Mouse (Mus musculus) CH12.LX (cell line): ENCODE results near the gene Abt1. TPM values are rescaled to one million over a fixed set of nuclear protein-coding genes. Genes with fewer than 3 reads are reported as not detected.

Experiments used
- DNase-seq: peaks from one replicate; pipeline ENCODE4 v3.0.0-alpha.2; 2013; ENCODE audit errors: extremely low read depth
- H3K27ac ChIP-seq: 2 replicates; pipeline ENCODE4 v1.5.1; 2012; ENCODE audit warnings: low read depth, mild to moderate bottlenecking, control low read depth, moderate library complexity; ENCODE audit not compliant: insufficient read depth
- H3K27me3 ChIP-seq: replicated peaks from 2 replicates; pipeline ENCODE3; 2012; ENCODE audit warnings: inconsistent platforms
- H3K36me3 ChIP-seq, 2 experiments: replicated peaks in 1 of 2; 2 replicates each; pipeline versions ENCODE3 to v1.6.1; 2012; ENCODE audit warnings: inconsistent platforms in 1 of 2, low read length in 1 of 2, mild to moderate bottlenecking in 1 of 2, mixed read lengths in 1 of 2, moderate library complexity in 1 of 2; ENCODE audit not compliant: control insufficient read depth in 1 of 2, insufficient read depth in 1 of 2
- H3K4me1 ChIP-seq, 2 experiments: 2 replicates each; pipeline ENCODE4 v1.6.1; 2012; ENCODE audit warnings: inconsistent platforms in 1 of 2, moderate library complexity in 1 of 2; ENCODE audit not compliant: insufficient read depth in 2 of 2, control insufficient read depth in 1 of 2
- H3K4me2 ChIP-seq: 2 replicates; pipeline ENCODE4 v1.6.1; 2012; ENCODE audit warnings: low read depth, mild to moderate bottlenecking, control low read depth; ENCODE audit not compliant: poor library complexity, insufficient read depth, severe bottlenecking
- H3K4me3 ChIP-seq, 3 experiments: fragments of 150-350 bp in 1 of 3; sonication (generic) in 1 of 3; replicated peaks in 1 of 3; 2 replicates each; pipeline versions ENCODE3 to v1.5.1; 2011 to 2012; ENCODE audit warnings: low read depth in 2 of 3, low read length in 2 of 3, mild to moderate bottlenecking in 2 of 3, moderate library complexity in 2 of 3, control low read depth in 1 of 3, improper control_type of control experiment in 1 of 3, inconsistent platforms in 1 of 3, mixed read lengths in 1 of 3; ENCODE audit not compliant: poor library complexity in 1 of 3
- H3K79me2 ChIP-seq: replicated peaks from 2 replicates; pipeline ENCODE4 v1.6.1; 2012; ENCODE audit warnings: mild to moderate bottlenecking, moderate library complexity; ENCODE audit not compliant: control insufficient read depth, poor library complexity, insufficient read depth, severe bottlenecking; ENCODE audit errors: extremely low read depth
- H3K9ac ChIP-seq: 2 replicates; pipeline ENCODE4 v1.6.1; 2012; ENCODE audit warnings: low read depth, mild to moderate bottlenecking, control low read depth, moderate library complexity; ENCODE audit not compliant: insufficient read depth
- H3K9me3 ChIP-seq: replicated peaks from 2 replicates; pipeline ENCODE3; 2012; ENCODE audit warnings: low read length, inconsistent platforms, mixed read lengths
- BHLHE40 ChIP-seq: IDR thresholded peaks from 2 replicates; pipeline ENCODE4 v1.6.1; 2011; ENCODE audit warnings: mild to moderate bottlenecking, low read depth, low read length, improper control_type of control experiment
- CTCF ChIP-seq, 2 experiments: IDR thresholded peaks in 1 of 2; conservative IDR thresholded peaks in 1 of 2; 2 replicates each; pipeline ENCODE4 v1.5.1; 2011 to 2012; ENCODE audit warnings: low read depth in 2 of 2, low read length in 2 of 2, improper control_type of control experiment in 1 of 2, inconsistent platforms in 1 of 2, mild to moderate bottlenecking in 1 of 2, moderate library complexity in 1 of 2
- E2F4 ChIP-seq: IDR thresholded peaks from 2 replicates; pipeline ENCODE4 v1.6.1; 2011; ENCODE audit warnings: low read depth, low read length, improper control_type of control experiment; ENCODE audit not compliant: insufficient replicate concordance
- ELF1 ChIP-seq: IDR thresholded peaks from 2 replicates; pipeline ENCODE4 v1.6.1; 2014; ENCODE audit warnings: low read depth, mild to moderate bottlenecking, inconsistent platforms, low read length, improper control_type of control experiment
- EP300 ChIP-seq: IDR thresholded peaks from 2 replicates; pipeline ENCODE4 v1.6.1; 2011; ENCODE audit warnings: low read length, improper control_type of control experiment
- GABPA ChIP-seq: IDR thresholded peaks from 2 replicates; pipeline ENCODE4 v1.6.1; 2012; ENCODE audit warnings: low read depth, low read length, improper control_type of control experiment, inconsistent platforms; ENCODE audit not compliant: insufficient replicate concordance
- JUN ChIP-seq: IDR thresholded peaks from 2 replicates; pipeline ENCODE4 v1.6.1; 2011; ENCODE audit warnings: low read depth, mild to moderate bottlenecking, low read length, improper control_type of control experiment, moderate library complexity; ENCODE audit not compliant: insufficient read depth
- KAT2A ChIP-seq: IDR thresholded peaks from 2 replicates; pipeline ENCODE4 v1.6.1; 2012; ENCODE audit warnings: low read length, improper control_type of control experiment, inconsistent platforms; ENCODE audit not compliant: insufficient replicate concordance
- MAFK ChIP-seq: IDR thresholded peaks from 2 replicates; pipeline ENCODE4 v1.6.1; 2011; ENCODE audit warnings: low read length, improper control_type of control experiment; ENCODE audit not compliant: insufficient replicate concordance
- MAX ChIP-seq: IDR thresholded peaks from 2 replicates; pipeline ENCODE4 v1.6.1; 2011; ENCODE audit warnings: low read length, improper control_type of control experiment
- MAZ ChIP-seq: IDR thresholded peaks from 2 replicates; pipeline ENCODE4 v1.6.1; 2012; ENCODE audit warnings: low read depth, mild to moderate bottlenecking, inconsistent platforms, low read length, improper control_type of control experiment, moderate library complexity
- MEF2A ChIP-seq: IDR thresholded peaks from 2 replicates; pipeline ENCODE4 v1.6.1; 2014; ENCODE audit warnings: low read depth, mild to moderate bottlenecking, inconsistent platforms, low read length, improper control_type of control experiment, borderline replicate concordance
- MXI1 ChIP-seq: IDR thresholded peaks from 2 replicates; pipeline ENCODE4 v1.6.1; 2011; ENCODE audit warnings: mild to moderate bottlenecking, low read depth, low read length, improper control_type of control experiment
- NELFE ChIP-seq: IDR thresholded peaks from 2 replicates; pipeline ENCODE4 v1.6.1; 2011; ENCODE audit warnings: low read depth, low read length, improper control_type of control experiment
- NRF1 ChIP-seq: IDR thresholded peaks from 2 replicates; pipeline ENCODE4 v1.6.1; 2014; ENCODE audit warnings: low read depth, mild to moderate bottlenecking, inconsistent platforms, low read length, improper control_type of control experiment, moderate library complexity
- POLR2A ChIP-seq: IDR thresholded peaks from 2 replicates; pipeline ENCODE4 v1.6.1; 2011; ENCODE audit warnings: low read depth, mild to moderate bottlenecking, improper control_type of control experiment, low read length
- POLR2AphosphoS2 ChIP-seq: IDR thresholded peaks from 2 replicates; pipeline ENCODE4 v1.6.1; 2011; ENCODE audit warnings: low read depth, low read length, improper control_type of control experiment
- SMC3 ChIP-seq: IDR thresholded peaks from 2 replicates; pipeline ENCODE4 v1.6.1; 2011; ENCODE audit warnings: low read depth, low read length, improper control_type of control experiment
- TBP ChIP-seq: conservative IDR thresholded peaks from 2 replicates; pipeline ENCODE4 v1.6.1; 2011; ENCODE audit warnings: low read depth, low read length, improper control_type of control experiment
- UBTF ChIP-seq: IDR thresholded peaks from 2 replicates; pipeline ENCODE4 v1.6.1; 2012; ENCODE audit warnings: low read depth, mild to moderate bottlenecking, inconsistent platforms, low read length, improper control_type of control experiment, moderate library complexity
- dilution Hi-C: fragments of 300-500 bp; cut with MboI; formaldehyde crosslinking; loops from 2 replicates; pipeline ENCODE4 v1.14.3; 2020; ENCODE audit warnings: low sequenced_read_pairs; ENCODE audit not compliant: extremely low pct_unique_long_range_greater_than_20kb, extremely low pct_ligation_motif_present
- in situ Hi-C: fragments of 300-500 bp; cut with MboI; formaldehyde crosslinking; loops from 3 replicates; pipeline ENCODE4 v1.14.3; 2019; ENCODE audit warnings: low sequenced_read_pairs, low pct_ligation_motif_present, low pct_unique_long_range_greater_than_20kb, mixed read lengths
- polyA plus RNA-seq: library from polyadenylated mRNA; unstranded; fragments of >175 nt; gene quantifications from 2 replicates; pipeline ENCODE4 v1.2.1, GENCODE M21; 2012; ENCODE audit warnings: low read depth; ENCODE audit not compliant: insufficient read length
- total RNA-seq, 2 experiments: library from RNA; depleted of rRNA; stranded (reverse); fragments of 300-350 nt in 1 of 2; fragments of >200 nt in 1 of 2; gene quantifications; 2 replicates each; pipeline ENCODE4 v1.2.3; 2012 to 2014

The Abt1 gene
- total and polyA plus RNA-seq, 3 experiments = 10.1 to 15.4 (median 11.7) TPM

DNA sequence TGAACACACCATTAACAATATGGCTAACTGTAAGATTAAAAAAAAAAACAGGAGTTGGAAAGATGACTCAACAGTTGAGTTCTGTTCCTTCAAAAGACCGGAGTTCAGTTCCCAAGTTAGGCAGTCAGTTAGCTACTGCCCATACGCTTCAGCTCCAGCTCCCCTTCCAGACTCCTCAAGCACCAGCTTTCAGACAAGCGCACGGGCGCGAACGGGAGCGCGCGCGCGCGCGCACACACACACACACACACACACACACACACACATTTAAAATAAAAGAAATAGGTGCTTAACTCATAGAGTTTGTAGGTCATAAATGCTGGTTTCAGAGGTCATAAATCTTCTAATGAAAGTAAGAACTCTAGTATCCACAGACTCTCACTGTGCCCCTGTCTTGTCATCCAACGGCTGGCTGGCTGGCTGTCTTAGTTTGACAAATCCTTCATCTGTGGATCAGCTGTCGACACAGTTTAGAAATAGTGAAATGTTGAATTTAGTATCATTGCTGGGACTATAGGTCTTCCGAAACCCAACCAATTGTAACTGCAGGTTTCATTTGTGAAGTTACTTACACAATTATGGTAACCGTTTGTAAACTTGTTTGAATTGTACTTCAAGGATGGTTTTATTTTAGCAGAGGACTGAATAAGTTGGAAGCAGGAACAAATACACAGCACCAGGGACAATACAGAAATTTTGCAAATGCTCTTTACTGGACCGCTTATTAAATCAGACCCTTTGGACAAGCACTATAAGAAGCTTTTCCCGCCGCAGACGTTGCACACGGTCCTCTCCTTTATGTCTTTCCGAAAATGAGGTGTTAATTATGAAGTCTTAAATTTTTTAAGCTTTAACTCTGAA, 25.8 kb upstream of the Abt1 start (continued):
- TF ChIP-seq UBTF (no peak), NRF1 (peak; percentile 48; the same call in 1 of the 2 replicates), JUN (no peak), MXI1 (0 out of 2 replicates have a peak, but pooled peaks have one; percentile 17), E2F4 (peak; percentile 85; the same call in 1 of the 2 replicates), MAZ (no peak), CTCF (conservative IDR thresholded peaks at IDR 0.05 in 1 of 2, IDR thresholded peaks at IDR 0.05 in 1 of 2; ENCODE audit: low read depth in 2 of 2, low read length in 2 of 2) (no peak), EP300 (no peak), BHLHE40 (peak; percentile 60; the same call in 1 of the 2 replicates), MAX (0 out of 2 replicates have a peak, but pooled peaks have one; percentile 38), NELFE (0 out of 2 replicates have a peak, but pooled peaks have one; percentile 6), SMC3 (no peak)

DNA sequence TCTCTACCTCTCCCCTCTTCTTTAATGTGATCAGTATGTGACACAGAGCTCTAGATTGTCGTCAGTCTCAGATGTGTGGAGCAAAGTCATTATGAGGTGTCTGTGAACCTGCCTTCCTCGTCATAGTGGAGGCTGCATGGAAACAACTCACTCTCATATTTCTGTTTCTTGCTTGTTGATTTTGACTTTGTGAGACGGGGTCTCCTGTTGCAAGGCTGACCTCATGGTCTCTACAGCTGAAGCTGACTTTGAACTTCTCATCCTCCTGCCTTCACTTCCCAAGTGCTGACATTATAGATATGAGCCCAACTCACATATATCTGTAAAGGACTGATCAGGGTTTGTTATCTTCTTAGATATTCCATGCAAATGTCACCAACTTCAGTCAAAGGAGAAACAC, 25.1 kb upstream of the Abt1 start:
- Histone ChIP-seq H3K27ac (peak overlapping the region; percentile 32; the same call in 1 of the 2 replicates), H3K79me2 (no peaks in the 10 kb centered on the region), H3K9ac (peak overlapping the region; percentile 48), H3K4me2 (peak overlapping the region; percentile 99), H3K4me3 (peak overlapping the region; percentile 58 to 65 (median 60)), H3K36me3 (no peaks in the 10 kb centered on the region), H3K4me1 (peaks cover 0 to 25% of the 10 kb centered on the region in 2 experiments; a peak in 2 of 4 replicates), H3K27me3 (peaks cover 7% of the 10 kb centered on the region), H3K9me3 (no peaks in the 10 kb centered on the region)
- dilution Hi-C loops = no loop called here
- DNase-seq = no peak
- in situ Hi-C loops = loop anchor here (25.0 kb wide), 2 partner anchors 1511 to 1586 kb away; partner anchors contain the start of gene Zfp184
- TF ChIP-seq GABPA (no peak), NELFE (peak; percentile 15; the same call in 1 of the 2 replicates), POLR2AphosphoS2 (no peak)

DNA sequence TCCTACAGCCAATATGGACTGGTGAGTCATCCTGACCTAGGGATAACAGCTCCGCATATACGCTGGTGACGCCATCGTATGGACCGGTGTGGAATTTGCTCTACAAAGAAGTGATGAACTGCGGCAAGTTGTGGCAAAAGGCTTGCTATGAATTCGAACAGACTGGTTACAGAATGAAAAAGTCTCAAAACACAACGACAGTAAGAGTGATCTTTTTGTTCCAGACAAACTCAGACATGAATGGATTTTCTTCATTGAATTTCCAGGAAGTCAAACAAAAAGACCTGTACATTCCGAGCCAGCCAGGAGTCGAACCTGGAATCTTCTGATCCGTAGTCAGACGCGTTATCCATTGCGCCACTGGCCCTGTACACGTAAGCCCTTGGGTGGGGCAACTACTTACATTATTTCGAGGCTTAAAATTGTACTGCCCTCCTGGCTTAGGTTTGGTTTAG, 22.9 kb upstream of the Abt1 start:
- H3K4me1 ChIP-seq = peaks cover 0 to 30% of the 10 kb centered on the region in 2 experiments; a peak in 2 of 4 replicates
- no peaks in the 10 kb centered on the region for H3K9me3 ChIP-seq
- peak; percentile 82 for DNase-seq
- TF ChIP-seq NRF1 (peak; percentile 62), TBP (peak; percentile 99), CTCF (conservative IDR thresholded peaks at IDR 0.05 in 1 of 2, IDR thresholded peaks at IDR 0.05 in 1 of 2; ENCODE audit: low read depth in 2 of 2, low read length in 2 of 2) (peak in 1 of 2 experiments; percentile 29; a peak in 2 of 4 replicates), BHLHE40 (no peak), MEF2A (0 out of 2 replicates have a peak, but pooled peaks have one; percentile 2), ELF1 (peak; percentile 97), E2F4 (0 out of 2 replicates have a peak, but pooled peaks have one; percentile 65), POLR2A (no peak), POLR2AphosphoS2 (no peak), MAFK (peak; percentile 97), KAT2A (peak; percentile 69; the same call in 1 of the 2 replicates)
- H3K79me2 ChIP-seq = no peaks in the 10 kb centered on the region
- H3K4me2 ChIP-seq = peak overlapping the region; percentile 70
- peak overlapping the region; percentile 78 to 91 (median 80) for H3K4me3 ChIP-seq
- H3K27me3 ChIP-seq = no peaks in the 10 kb centered on the region
- H3K27ac ChIP-seq = peak overlapping the region; percentile 82
- no peaks in the 10 kb centered on the region for H3K36me3 ChIP-seq
- dilution Hi-C loops (no loop called here), in situ Hi-C loops (loop anchor here (25.0 kb wide), 2 partner anchors 1509 to 1584 kb away; partner anchors contain the start of gene Zfp184)
- H3K9ac ChIP-seq = peak overlapping the region; percentile 90
